Mouse (Mus musculus): Measurements from ENCODE around the gene Dglucy.

GRCm38 (mm10) chr12:100896661-100897060 is 117.8 kb downstream of the Dglucy start:
- no peak for TF ChIP-seq POLR2A (IDR thresholded peaks at IDR 0.05; ENCODE audit: borderline replicate concordance, insufficient read depth, low read length)
- no peak for TF ChIP-seq CTCF (IDR thresholded peaks at IDR 0.05; ENCODE audit: borderline replicate concordance, insufficient read depth, low read depth, low read length)

Data from cerebellum, adult 2 months (tissue).